Mouse (Mus musculus): ENCODE data around the gene Rcl1. TPM values are rescaled to one million over a fixed set of nuclear protein-coding genes. Genes with fewer than 3 reads are reported as not detected.

Rcl1 gene
- total RNA-seq, 2 experiments from 2014 or later = 6.5 to 8.2 TPM

- intact Hi-C loops (cut with DNase I) = no loop called here
- DNase-seq = no peak
Measured at GRCm38 (mm10) chr19:29106261-29106660, 5.1 kb downstream of the Rcl1 start.

- DNase-seq = peak; percentile 24 to 46
- intact Hi-C loops (cut with DNase I) = no loop called here
Measured at GRCm38 (mm10) chr19:29112662-29113061, 11.5 kb downstream of the Rcl1 start.

DNA sequence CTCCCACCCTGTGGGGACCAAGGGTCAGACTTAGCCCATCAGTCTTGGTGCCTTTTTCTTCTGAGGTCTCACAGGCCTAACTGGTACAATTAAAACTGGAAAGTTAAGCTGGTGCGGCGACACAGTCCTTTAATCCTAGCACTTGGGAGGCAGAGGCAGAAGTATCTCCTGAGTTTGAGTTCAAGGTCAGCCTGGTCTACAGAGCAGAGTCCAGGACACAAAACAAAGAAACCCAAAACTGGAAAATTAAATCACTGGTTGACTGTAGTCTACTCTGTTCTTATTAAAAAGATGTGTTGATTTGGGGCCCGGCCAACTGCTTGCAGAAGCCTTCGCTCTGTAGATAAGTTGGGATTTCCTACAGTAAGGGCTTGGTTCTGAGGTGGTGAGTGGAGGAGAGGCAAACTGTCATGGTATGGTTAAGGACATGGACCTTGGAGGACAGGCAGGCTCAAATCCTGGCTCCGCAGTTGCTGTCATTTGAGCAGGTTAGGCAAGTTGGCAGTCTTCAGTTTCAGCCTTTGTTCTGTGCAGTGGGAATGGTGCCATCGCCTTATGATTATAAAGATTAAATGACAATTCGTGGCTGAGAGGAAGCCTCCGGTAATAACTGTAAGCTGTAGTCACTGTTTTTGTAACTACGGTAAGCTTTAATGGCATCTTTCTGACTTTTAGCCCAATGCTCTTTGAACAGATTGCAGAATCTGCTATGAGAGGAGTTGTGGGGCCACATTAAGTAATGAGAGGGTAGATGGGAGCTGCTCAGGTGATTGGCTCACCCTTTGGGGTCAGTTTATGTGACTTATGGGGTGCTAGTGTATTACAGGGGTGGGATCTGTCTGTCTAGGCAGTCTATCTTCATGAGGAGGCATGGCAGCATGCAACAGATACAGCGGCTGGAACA lies 12.8 kb downstream of the Rcl1 start:
- intact Hi-C loops (cut with DNase I) = no loop called here
- DNase-seq = no peak

- DNase-seq = no peak
- intact Hi-C loops (cut with DNase I) = no loop called here
Measured at GRCm38 (mm10) chr19:29116796-29117195, 15.6 kb downstream of the Rcl1 start.

DNA sequence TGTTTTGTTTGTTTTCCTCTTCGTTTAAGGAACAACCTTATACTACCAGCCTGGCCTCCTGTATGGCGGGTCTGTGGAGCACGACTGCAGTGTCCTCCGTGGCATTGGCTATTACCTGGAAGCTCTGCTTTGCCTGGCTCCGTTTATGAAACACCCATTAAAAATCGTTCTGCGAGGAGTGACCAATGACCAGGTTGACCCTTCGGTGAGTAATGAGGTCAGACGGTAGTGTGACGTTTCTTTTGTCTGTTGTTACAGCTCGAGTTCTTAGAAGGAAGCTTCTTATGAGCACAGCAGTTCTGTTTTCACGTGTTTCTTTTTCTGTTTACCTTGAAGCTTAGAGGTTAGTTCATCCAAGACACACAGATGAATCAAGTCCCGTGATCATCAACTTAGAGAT lies 17.0 kb downstream of the Rcl1 start:
- intact Hi-C loops (cut with DNase I) = no loop called here
- DNase-seq = no peak

DNA sequence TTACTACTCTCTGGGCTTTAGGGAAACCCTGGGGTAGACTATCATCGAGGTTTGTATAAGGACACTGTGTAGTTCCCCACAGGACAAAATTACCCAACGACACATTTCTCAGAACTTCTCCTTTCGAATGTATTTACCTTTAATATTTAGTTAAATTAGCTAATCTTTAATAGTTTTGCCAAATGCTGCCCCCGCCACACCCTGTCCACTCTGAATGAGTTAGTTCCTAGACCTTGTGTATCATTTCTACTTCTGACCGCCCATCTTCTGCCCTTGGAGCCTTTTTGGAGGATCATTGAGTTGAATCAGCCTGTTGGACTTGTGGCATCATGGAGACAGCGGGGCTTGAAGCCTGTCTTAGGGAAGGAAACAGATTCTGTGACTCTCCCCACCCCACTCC lies 19.1 kb downstream of the Rcl1 start:
- intact Hi-C loops (cut with DNase I) = no loop called here

GRCm38 (mm10) chr19:29121394-29121793 lies 20.2 kb downstream of the Rcl1 start:
- intact Hi-C loops (cut with DNase I) = no loop called here
- DNase-seq = no peak

More for the DNA sequence above, 19.1 kb downstream of the Rcl1 start:
- DNase-seq = no peak

GRCm38 (mm10) chr19:29124886-29125585 lies 23.9 kb downstream of the Rcl1 start:
- no peak for DNase-seq
- intact Hi-C loops (cut with DNase I) = no loop called here

DNA sequence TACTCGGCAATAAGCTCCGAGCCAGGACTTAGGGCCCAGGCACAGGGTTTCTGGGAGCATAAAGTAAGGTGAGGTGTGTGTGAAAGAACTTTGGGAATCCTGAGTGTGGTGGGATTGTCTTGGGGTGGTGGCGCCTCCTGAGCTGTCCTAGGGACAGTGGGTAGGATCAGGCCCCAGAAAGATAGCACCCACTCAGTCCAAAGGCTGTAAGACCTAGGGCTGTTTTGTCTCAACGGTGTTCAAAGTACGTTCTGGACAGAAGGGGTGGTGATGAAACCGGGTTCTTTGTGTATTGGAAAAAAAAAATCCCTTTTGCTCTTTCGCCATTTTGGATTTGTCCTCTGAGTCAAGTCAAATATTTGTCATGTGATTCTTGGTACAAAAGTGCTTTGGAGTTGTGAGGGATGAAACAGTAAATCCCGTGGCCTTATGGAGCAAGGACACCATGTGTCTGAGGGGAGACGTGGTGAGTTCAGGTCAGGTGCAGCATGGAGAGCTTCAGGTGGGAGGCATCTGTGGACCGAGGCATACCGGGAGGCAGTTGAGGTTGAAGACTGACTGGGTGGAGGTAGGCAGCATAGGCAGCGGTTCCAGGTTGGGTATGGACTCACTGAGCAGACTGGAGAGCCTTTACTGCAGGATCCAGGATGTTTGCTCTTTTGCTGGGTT lies 25.3 kb downstream of the Rcl1 start:
- intact Hi-C loops (cut with DNase I) = no loop called here

GRCm38 (mm10) chr19:29127331-29127730 lies 26.2 kb downstream of the Rcl1 start:
- DNase-seq = no peak
- intact Hi-C loops (cut with DNase I) = no loop called here

More for the DNA sequence above, 25.3 kb downstream of the Rcl1 start:
- DNase-seq = no peak

GRCm38 (mm10) chr19:29128217-29128616 lies 27.0 kb downstream of the Rcl1 start:
- no peak for DNase-seq
- intact Hi-C loops (cut with DNase I) = no loop called here

GRCm38 (mm10) chr19:29129551-29129950 lies 28.4 kb downstream of the Rcl1 start:
- intact Hi-C loops (cut with DNase I) = no loop called here
- DNase-seq = no peak

DNA sequence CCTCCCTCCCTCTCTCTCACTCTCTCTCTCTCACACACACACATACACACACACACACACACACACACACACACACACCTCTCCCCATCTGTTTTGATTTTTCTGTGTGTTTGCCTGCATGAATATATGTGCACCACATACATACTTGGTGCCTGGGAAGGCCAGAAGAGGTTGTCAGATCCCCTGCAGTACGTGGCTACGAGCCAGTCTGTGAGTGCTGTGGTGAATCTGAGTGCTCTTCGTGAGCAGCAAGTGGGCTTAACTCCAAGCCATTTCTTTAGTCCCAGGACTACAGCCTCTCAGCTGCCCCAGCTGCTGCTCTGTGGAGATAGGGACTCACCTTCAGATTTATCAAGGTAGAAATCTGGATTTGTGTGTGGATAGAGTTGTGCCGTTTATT lies 30.0 kb downstream of the Rcl1 start:
- intact Hi-C loops (cut with DNase I) = no loop called here
- DNase-seq = no peak

DNA sequence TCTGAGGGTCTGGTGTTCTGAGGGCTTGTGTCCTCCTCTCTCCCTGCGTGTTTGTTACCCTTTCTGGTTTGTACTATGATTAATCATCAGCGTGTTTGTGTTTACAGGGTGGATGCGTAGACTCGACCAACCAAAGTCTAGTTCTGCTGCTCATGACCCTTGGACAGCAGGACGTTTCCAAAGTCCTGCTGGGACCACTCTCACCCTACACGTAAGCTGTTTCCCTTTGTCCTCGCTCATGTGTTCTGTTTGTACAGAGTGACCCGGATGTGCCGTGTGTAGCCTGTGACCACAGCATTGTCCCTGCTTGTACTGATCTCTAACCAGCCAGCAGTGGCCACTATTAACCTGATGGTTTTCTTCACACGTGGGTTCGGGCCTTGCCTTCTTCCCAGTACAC lies 33.1 kb downstream of the Rcl1 start:
- intact Hi-C loops (cut with DNase I) = no loop called here
- DNase-seq = no peak

- intact Hi-C loops (cut with DNase I) = no loop called here
- DNase-seq = no peak
Measured at GRCm38 (mm10) chr19:29135172-29135736, 34.1 kb downstream of the Rcl1 start.

GRCm38 (mm10) chr19:29138546-29139270 lies 37.5 kb downstream of the Rcl1 start:
- DNase-seq = no peak
- intact Hi-C loops (cut with DNase I) = loop anchor here (2.0 kb wide), 1 partner anchor 114 kb away; no protein-coding TSS in a partner anchor

DNA sequence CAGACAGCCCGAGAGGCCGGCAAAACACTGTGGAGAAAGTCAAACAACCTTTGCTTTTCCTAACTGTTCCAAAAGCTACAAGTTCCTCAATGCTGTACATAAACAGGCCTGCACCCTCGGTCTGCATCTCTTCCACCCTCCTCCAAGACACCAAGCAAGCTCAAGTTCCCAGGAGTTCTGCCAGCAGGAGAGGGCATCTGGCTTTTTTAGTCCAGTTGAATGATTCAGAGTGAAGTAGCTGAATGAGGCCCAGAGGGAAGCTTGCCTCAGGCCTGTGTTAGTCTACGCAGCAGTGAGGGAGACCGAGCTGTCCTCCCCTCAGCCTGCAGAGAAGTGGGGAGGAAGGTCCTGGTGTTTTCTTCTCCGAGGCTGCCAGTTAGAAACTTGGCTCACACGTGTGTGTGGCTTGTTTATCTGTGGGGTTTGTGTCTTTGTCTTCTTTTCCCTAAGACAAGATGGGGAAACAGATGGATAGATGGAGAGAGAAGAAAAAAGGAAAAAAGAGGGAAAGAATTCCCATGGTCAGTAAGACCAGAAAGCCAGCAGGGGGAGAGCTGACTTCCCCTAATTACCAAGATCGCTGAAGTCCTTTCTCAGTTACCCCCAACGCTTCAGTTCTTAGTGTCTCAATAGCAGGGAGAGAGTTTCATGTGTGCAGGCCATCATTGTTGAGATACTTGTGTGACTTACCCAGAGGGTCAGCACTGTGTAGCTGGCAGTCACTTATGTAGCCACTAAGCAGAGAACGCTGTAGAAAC lies 38.7 kb downstream of the Rcl1 start:
- intact Hi-C loops (cut with DNase I) = loop anchor here (2.0 kb wide), 1 partner anchor 113 kb away; no protein-coding TSS in a partner anchor
- no peak for DNase-seq

DNA sequence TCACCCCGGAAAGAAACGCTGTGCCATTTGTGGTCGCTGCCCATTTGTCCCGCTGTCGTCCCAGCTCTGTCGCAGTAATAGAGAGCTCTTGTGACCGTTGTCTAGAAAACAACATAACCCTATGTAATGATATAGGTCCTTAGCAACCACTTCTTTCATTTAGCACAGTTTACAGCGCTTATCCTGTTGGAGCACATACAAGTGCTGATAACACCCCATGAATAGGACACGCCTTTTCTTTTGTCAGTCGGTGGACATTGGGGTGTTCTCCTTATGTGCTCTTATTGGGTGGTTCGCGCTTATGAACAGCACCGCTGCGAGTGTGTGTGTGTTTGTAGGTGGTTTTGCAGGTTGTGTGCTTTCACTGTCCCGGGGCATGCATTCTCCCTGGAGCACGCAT lies 39.8 kb downstream of the Rcl1 start:
- intact Hi-C loops (cut with DNase I) = no loop called here
- no peak for DNase-seq

DNA sequence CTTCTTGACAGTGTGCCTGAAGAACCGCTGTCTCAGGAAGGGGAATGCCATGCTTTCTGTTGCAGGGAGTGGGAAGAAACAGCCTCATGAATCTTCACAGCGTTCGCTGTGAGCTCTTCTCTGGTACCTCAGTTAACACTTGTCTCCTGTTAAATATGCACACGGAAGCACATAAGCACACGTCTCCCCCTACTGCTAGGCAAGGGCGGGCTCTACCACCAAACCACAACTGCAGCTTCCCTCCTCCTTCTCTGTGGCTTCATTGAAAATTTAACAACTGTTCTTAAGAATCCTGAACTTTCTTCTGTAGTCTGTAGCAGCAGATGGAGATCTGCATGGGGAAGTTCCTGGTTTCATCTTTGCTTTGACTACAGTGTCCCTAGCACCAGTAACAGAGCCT lies 41.1 kb downstream of the Rcl1 start:
- intact Hi-C loops (cut with DNase I) = no loop called here
- no peak for DNase-seq

DNA sequence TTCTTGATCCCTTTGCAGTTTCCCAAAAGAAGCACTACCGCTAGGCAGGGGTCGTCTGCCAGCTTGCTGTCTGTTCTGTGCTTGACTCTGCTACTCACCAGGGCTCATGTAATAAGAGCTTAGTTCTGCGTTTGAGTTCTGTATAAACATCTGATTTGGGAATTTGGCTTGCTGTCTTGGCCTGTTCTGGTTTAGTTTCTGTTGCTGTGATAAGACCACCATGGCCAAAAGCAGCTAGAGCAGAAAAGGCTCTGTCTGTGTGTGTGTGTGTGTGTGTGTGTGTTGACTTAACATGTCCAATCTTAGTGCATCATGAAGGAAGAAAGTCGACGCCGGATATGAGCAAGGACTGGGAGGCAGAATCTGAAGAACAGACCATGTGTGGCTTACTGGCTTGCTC lies 44.2 kb downstream of the Rcl1 start:
- DNase-seq = no peak
- intact Hi-C loops (cut with DNase I) = no loop called here
